In the genomic region with DNA sequence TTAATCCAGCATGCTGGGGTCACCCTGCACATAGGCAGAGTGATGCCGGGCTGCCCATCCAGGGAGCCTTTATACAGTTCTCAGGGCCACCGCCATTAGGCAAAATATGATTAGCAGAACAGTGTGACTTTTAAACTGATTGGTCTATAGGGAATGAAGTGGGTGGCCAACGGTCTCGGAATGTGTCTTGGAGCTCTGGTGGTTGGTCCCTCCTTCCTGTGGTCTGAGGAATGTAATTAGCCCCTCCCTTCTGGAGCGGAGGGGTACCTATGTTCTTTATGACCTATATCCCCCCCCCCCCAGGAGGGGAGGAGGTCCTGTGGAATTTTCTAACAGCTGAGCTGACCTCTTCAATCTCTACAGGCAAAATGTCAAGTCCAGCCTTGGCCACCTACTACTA, we compare ENCODE assay signal across 28 mouse cellular contexts.
DNase-seq lines count a peak whose midpoint lies in the region; ATAC-seq and TF ChIP-seq lines count a peak whose summit lies in the region.
"Had no signal": no experiment of that assay in that cellular context is flagged by ENCODE, and none has a peak within 500 bp of the region (broad histone marks: within the 10 kb centered on the region; RNA-seq: fewer than 3 reads in every experiment).

No protein-coding gene starts in this region.

- no peak for TF ChIP-seq EP300 in ES-Bruce4 (IDR thresholded peaks at IDR 0.05; ENCODE audit: insufficient read depth, low read depth, low read length)
- no peak for TF ChIP-seq EP300 in lung, postnatal 0 days (IDR thresholded peaks at IDR 0.05)

- in situ Hi-C loops in ES-E14 (cut with MboI; ENCODE audit: low sequenced_read_pairs in 2 of 2, unreplicated experiment in 2 of 2), result no loop called here

- ATAC-seq in CD4-positive, CD25-positive, alpha-beta regulatory T cell, adult 4 months, result no peak
- no peak for ATAC-seq in lung, postnatal 0 days
- ATAC-seq: activated CD4-positive, CD25-positive, alpha-beta regulatory T cell, adult 4 months; forebrain, embryonic 13.5 days; forebrain, embryonic 15.5 days; forebrain, postnatal 0 days; Patski had no signal

- H3K4me3 ChIP-seq in testis, adult 2 months (ENCODE audit: control insufficient read depth, low read depth, low read length), result no peak overlapping the region
- H3K4me3 ChIP-seq in ES-Bruce4 (ENCODE audit: low read depth, low read length) (no peak overlapping the region), ES-E14 (ENCODE audit: insufficient read depth in 1 of 2, low read depth in 1 of 2, low read length in 2 of 2, poor library complexity in 1 of 2, severe bottlenecking in 1 of 2) (peak overlapping the region in 1 of 2 experiments; percentile 38; a peak in 1 of 4 replicates)
- no peak overlapping the region for H3K4me3 ChIP-seq in lung, postnatal 0 days (ENCODE audit: low read depth, low read length)
- H3K4me3 ChIP-seq: embryonic facial prominence, embryonic 13.5 days; embryonic facial prominence, embryonic 15.5 days; erythroblast, embryonic 14.5 days; forebrain, embryonic 10.5 days; forebrain, embryonic 13.5 days; forebrain, embryonic 15.5 days had no signal

- 89% methylated on average over 5 of the region's 5 CpGs for WGBS in lung, postnatal 0 days

- peaks cover 6% of the 10 kb centered on the region for H3K4me1 ChIP-seq in testis, adult 2 months (ENCODE audit: control insufficient read depth, insufficient read depth, low read length)
- peaks cover 17% of the 10 kb centered on the region for H3K4me1 ChIP-seq in ES-Bruce4 (ENCODE audit: control insufficient read depth, insufficient read depth, low read length)
- H3K4me1 ChIP-seq in ES-E14 (ENCODE audit: control insufficient read depth in 2 of 2, insufficient read depth in 2 of 2, low read length in 2 of 2, poor library complexity in 1 of 2), result peaks cover 10 to 18% of the 10 kb centered on the region in 2 experiments
- H3K4me1 ChIP-seq in lung, postnatal 0 days (ENCODE audit: insufficient read depth, low read depth, low read length), result no peaks in the 10 kb centered on the region
- H3K4me1 ChIP-seq: embryonic facial prominence, embryonic 15.5 days; forebrain, embryonic 15.5 days had no signal

- DNase-seq in testis, postnatal 10 days (ENCODE audit: low spot score), result no peak
- DNase-seq in ES-E14 (ENCODE audit: low read depth, low spot score), result no peak
- peak; percentile 44 for DNase-seq in ZHBTc4 (ENCODE audit: low read depth, low spot score)
- no peak for DNase-seq in lung, postnatal 36 days
- no peak for DNase-seq in lung, postnatal 0 days (ENCODE audit: low spot score)
- DNase-seq: adrenal gland, adult 8-10 months; adrenal gland, postnatal 14 days; adrenal gland, postnatal 36 days; cerebellum, adult 11-12 months; cerebellum, adult 2 months; cerebellum, adult 9-11 months; cerebellum, postnatal 14 days; cerebellum, postnatal 36 days; embryo, embryonic 11 days; forebrain, postnatal 0 days had no signal

- H3K9ac ChIP-seq in ES-Bruce4 (ENCODE audit: low read depth, poor library complexity, severe bottlenecking) (peak overlapping the region; percentile 51; the same call in 1 of the 2 replicates), ES-E14 (ENCODE audit: insufficient read depth, low read depth, low read length, poor library complexity, severe bottlenecking) (peak overlapping the region; percentile 50; the same call in 1 of the 2 replicates)
- no peak overlapping the region for H3K9ac ChIP-seq in lung, postnatal 0 days (replicated peaks; ENCODE audit: low read depth)
- H3K9ac ChIP-seq: embryonic facial prominence, embryonic 13.5 days; embryonic facial prominence, embryonic 15.5 days; forebrain, embryonic 13.5 days; forebrain, embryonic 15.5 days; forebrain, postnatal 0 days had no signal

- no peaks in the 10 kb centered on the region for H3K27me3 ChIP-seq in testis, adult 2 months (ENCODE audit: control insufficient read depth, insufficient read depth, low read length)
- H3K27me3 ChIP-seq in ES-Bruce4 (ENCODE audit: control insufficient read depth, insufficient read depth, low read length, poor library complexity, severe bottlenecking), result no peaks in the 10 kb centered on the region
- no peaks in the 10 kb centered on the region for H3K27me3 ChIP-seq in lung, postnatal 0 days (replicated peaks; ENCODE audit: insufficient read depth, low read length)
- H3K27me3 ChIP-seq: CH12.LX; embryonic facial prominence, embryonic 13.5 days; embryonic facial prominence, embryonic 15.5 days; forebrain, embryonic 13.5 days; forebrain, embryonic 15.5 days; Patski had no signal

- H3K36me3 ChIP-seq in testis, adult 2 months (ENCODE audit: control insufficient read depth, insufficient read depth, low read length), result no peaks in the 10 kb centered on the region
- peaks cover 2% of the 10 kb centered on the region; the same call in 1 of the 2 replicates for H3K36me3 ChIP-seq in ES-Bruce4 (ENCODE audit: control insufficient read depth, insufficient read depth, low read length, poor library complexity, severe bottlenecking)
- H3K36me3 ChIP-seq in ES-E14 (ENCODE audit: control insufficient read depth, insufficient read depth, low read length, poor library complexity, severe bottlenecking), result no peaks in the 10 kb centered on the region; the same call in 1 of the 2 replicates
- no peaks in the 10 kb centered on the region for H3K36me3 ChIP-seq in lung, postnatal 0 days (ENCODE audit: insufficient read depth, low read length)
- H3K36me3 ChIP-seq: embryonic facial prominence, embryonic 13.5 days; embryonic facial prominence, embryonic 15.5 days; forebrain, embryonic 15.5 days had no signal

- TF ChIP-seq POLR2A in testis, adult 2 months (IDR thresholded peaks at IDR 0.05; ENCODE audit: control insufficient read depth, low read depth, low read length), result no peak
- no peak for TF ChIP-seq POLR2A in ES-Bruce4 (IDR thresholded peaks at IDR 0.05; ENCODE audit: insufficient read depth, low read length)

- TF ChIP-seq CTCF in testis, adult 2 months (IDR thresholded peaks at IDR 0.05; ENCODE audit: control insufficient read depth, insufficient read depth, insufficient replicate concordance, low read depth, low read length), result no peak
- no peak for TF ChIP-seq CTCF in ES-Bruce4 (IDR thresholded peaks at IDR 0.05; ENCODE audit: low read depth, low read length)
- TF ChIP-seq CTCF in lung, postnatal 0 days (IDR thresholded peaks at IDR 0.05), result no peak

- H3K27ac ChIP-seq in testis, adult 2 months (ENCODE audit: control insufficient read depth, insufficient read depth, low read depth, low read length), result 0 out of 2 replicates have a peak overlapping the region, but pooled peaks have one; percentile 21
- peak overlapping the region; percentile 85 for H3K27ac ChIP-seq in ES-Bruce4 (ENCODE audit: insufficient read depth, low read length)
- H3K27ac ChIP-seq in ES-E14 (ENCODE audit: insufficient read depth, low read depth, low read length, poor library complexity, severe bottlenecking), result peak overlapping the region; percentile 60; the same call in 1 of the 2 replicates
- H3K27ac ChIP-seq in lung, postnatal 0 days (ENCODE audit: low read length), result no peak overlapping the region
- H3K27ac ChIP-seq: embryonic facial prominence, embryonic 13.5 days; embryonic facial prominence, embryonic 15.5 days; forebrain, embryonic 10.5 days; forebrain, embryonic 13.5 days; forebrain, embryonic 15.5 days had no signal

- no peak overlapping the region for H3K4me2 ChIP-seq in lung, postnatal 0 days (replicated peaks; ENCODE audit: low read depth, low read length)
- H3K4me2 ChIP-seq: embryonic facial prominence, embryonic 13.5 days; embryonic facial prominence, embryonic 15.5 days; forebrain, embryonic 13.5 days; forebrain, embryonic 15.5 days had no signal

- H3K9me3 ChIP-seq in ES-Bruce4 (replicated peaks; ENCODE audit: control insufficient read depth, insufficient read depth, low read length, poor library complexity, severe bottlenecking) (no peaks in the 10 kb centered on the region; the same call in 1 of the 2 replicates), ES-E14 (ENCODE audit: control insufficient read depth, insufficient read depth, low read depth, low read length) (no peaks in the 10 kb centered on the region)
- H3K9me3 ChIP-seq in lung, postnatal 0 days (ENCODE audit: low read length), result no peaks in the 10 kb centered on the region
- H3K9me3 ChIP-seq: embryonic facial prominence, embryonic 13.5 days; embryonic facial prominence, embryonic 15.5 days; forebrain, embryonic 15.5 days; G1E had no signal

TF ChIP-seq in ES-E14, 5 proteins besides CTCF, POLR2A, EP300 and RAD21:
- TF ChIP-seq HCFC1 (IDR thresholded peaks at IDR 0.05; ENCODE audit: borderline replicate concordance, insufficient read depth, low read length) (no peak), ZC3H11A (IDR thresholded peaks at IDR 0.05; ENCODE audit: borderline replicate concordance, low read depth, low read length) (no peak), CHD2 (IDR thresholded peaks at IDR 0.05; ENCODE audit: low read depth, low read length) (no peak), ZNF384 (IDR thresholded peaks at IDR 0.05; ENCODE audit: low read depth, low read length) (no peak), MAFK (IDR thresholded peaks at IDR 0.05; ENCODE audit: insufficient read depth, low read depth, low read length) (no peak)
